Mouse (Mus musculus) right cerebral cortex, postnatal 36 days (tissue): ENCODE data around the gene Adamts15.

ENCODE experiments used
- DNase-seq, 2 experiments: peaks; one replicate each; pipeline ENCODE4 v3.0.0; 2022; ENCODE audit warnings: low spot score in 2 of 2, mixed read lengths in 1 of 2

Adamts15 gene

DNA sequence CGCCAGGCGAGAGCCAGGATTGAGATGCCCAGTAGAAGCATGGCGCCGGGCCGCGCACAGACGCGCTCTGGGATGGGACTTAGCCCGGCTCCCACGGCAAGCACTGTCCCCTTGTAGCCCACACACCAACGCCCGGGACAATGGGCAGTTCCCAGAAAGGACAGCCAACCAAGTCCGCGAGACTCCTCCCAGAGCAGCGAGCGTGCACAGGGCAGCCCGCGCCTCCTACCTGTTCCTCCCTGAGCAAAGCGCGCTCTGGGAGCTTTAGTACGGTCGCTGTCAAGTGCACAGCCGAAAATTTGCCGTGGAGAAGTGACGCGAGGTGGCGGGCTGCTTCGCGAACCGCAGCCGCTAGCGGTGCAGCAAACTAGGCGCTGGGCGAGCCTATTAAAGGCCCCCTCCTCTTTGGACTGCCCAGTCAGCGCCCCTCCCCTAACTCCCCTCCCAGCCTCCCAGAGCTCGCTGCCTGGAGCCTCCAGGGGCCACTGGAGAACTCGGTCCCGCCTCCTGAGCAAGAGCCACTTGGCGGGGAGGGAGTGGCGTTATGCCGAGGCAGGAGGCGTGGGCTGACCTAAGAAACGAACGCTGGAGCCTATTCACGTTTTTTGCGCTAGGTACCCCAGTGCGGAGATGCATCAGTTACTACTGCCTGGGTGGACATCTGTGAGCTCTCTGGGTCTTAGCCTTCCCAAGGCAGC, at the start of gene Adamts15:
Gene Adamts15, minus strand, starts transcription at position 256 of the 698 bp plus-strand sequence.
- no peak for DNase-seq

DNA sequence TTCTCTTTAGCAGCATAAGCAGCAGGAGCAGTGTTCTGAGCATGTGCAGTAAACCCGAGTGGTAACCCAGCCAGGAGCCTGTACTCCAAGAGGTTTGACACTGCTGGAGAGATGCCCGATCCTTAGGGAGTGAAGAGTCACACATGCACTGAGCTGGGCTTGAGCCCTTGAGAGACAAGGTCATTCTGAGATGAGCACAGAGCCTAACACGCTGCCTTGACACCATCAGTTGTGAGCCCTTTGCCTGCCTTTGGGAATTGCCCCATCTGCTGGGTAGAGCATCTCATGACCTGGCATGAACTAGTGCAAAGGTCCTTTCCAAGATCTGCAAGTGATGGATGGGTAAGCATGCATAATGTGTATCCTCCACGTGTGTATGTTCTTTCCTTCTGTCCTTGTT, 49.7 kb upstream of the Adamts15 start:
- DNase-seq, result no peak

DNA sequence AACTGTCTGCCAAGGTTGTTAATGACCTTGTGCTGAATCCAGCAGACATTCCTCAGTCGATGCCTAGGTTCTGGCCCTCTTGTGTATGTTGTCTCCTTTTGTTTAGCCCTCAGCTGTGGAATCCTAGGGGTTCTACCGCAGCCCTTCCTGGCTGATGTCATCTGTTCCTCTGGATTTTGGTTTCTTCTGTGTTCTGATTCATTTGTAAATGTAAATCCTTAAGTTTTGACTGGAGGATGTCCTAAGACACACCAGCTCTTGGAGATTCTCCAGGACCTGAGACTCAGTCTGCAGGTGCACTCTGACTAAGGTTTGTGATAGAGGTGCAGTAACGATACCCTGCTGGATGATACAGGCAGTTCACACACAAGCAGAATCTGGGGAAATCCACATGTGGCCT, 47.7 kb upstream of the Adamts15 start:
- DNase-seq, result no peak

DNA sequence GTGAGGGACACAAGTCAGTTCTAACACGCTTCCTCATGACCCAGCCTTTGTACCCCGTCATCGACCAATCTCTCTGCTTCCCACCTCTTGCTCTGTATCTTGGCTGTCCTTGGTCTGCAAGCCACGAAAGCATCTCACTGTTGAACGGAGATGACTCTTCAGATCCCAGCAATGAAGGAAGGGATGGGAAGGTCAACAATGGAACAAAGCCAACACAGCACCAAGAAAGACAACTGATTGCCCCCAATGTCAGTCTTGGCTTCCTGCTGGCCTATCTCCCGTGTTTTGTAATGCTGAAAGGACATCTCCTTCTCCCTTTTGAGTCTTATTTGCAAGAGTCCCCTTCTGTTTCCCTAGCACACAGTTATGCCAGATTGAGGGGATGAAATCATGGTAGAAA, 45.9 kb upstream of the Adamts15 start:
- no peak for DNase-seq

DNA sequence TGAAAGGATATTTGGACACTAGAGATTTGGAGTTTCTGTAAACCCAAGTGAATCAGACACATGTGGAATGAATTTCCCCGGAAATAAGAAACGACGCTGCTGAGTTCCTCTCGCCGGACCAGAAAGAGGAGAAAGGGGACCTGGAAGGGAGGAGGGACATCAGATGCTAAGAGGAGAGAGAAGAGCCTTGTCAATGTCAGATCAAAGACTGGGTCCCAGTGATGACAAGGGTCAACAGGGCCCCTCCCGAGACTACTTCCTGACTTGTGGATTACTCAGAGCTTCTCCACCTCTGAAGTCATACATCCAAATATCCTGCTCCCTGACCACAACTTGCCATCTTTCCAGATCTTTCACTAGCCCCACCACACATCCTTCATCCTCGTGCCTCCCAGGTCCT, 44.6 kb upstream of the Adamts15 start:
- no peak for DNase-seq

DNA sequence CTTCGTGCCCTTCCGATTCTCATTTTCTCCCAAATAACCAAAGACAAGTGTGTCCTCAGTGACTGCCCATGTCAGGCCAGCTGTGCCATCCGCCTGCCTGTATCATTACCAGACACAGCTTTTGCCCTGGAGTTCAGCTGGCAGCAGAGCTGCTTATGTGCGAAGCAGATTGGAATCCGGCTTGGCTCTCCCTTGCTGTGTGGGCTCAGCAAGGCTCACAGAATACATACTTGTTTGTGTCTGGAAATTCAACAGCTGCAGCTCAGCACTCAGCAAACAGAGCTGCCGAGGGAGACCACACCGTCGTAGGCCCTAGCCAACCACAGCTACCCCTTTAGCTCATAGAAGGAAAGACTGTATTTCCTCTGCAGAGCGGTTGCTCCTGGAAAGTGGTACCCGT, 42.4 kb upstream of the Adamts15 start:
- DNase-seq, result peak in 1 of 2 experiments; percentile 11

DNA sequence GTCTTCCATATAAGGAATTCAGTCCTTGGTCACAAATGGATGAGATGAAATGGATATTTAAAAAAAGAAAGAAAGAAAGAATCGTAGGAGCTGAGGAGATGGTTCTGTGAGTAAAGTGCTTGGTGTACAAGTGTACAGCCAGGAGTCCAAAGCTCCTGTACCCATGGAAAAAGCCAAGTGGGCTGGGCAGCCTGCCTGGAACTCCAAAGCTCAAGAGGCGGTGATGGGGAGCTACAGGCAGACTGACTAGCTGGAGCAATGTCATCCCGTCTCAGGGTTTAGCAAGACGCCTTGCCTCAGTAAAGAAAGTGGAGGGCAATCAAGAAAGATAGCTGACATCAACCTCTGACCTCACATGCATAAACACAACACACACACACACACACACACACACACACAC, 41.5 kb upstream of the Adamts15 start:
- no peak for DNase-seq

DNA sequence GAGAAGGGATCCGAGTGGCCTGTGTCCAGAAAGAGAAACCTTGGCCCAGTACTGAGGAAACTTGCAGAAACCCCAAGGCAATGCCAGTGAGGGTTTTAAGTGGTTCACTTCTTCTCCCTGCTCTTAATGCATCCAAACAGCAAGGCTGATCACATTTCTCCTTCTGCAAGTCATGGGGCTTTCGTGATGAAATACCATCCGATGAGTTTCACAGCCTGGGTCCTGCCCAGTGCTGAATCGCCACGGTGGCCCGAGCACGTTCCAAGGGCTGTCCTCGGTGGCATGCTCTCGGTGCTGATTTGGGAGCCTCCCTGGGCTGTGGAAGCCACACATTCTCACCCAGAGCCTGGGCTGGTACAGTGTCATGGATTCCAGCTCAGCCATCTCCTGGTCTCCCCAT, 33.0 kb upstream of the Adamts15 start:
- no peak for DNase-seq

DNA sequence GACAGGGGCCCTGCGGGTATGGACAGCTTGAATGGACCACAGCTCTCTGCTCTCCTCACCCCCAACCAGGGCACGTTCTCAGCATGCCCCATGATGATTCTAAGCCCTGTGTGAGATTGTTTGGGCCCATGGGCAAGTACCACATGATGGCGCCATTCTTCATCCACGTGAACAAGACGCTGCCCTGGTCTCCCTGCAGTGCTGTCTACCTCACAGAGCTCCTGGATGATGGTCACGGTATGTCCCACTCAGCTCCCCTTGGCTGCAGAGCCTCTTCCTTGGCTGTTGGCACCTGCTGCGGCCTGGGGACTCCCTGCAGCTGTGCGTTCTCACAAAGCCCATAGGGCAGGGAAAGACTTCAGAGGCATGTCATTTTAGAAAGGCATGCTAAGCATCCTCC, 31.0 kb upstream of the Adamts15 start:
- DNase-seq, result peak in 1 of 2 experiments; percentile 16

DNA sequence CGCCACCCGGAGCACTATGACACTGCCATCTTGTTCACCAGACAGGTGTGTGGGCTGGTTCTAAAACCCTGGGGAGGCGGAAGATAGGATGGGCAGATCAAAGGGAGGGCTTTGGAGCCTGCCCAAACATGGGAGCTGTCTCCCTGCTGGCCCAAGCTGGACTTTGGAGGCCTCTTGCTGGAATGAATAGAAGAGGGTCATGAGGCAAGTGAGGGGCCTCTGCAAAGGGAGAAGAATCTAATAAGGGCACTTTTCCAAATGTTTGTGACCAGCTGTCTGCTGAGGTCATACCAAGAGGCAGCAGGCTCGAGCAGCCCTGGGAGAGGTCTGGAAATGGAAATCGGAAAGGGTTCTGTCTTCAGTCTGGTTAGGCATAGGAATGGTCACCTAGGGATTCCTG, 29.2 kb upstream of the Adamts15 start:
- DNase-seq, result no peak

DNA sequence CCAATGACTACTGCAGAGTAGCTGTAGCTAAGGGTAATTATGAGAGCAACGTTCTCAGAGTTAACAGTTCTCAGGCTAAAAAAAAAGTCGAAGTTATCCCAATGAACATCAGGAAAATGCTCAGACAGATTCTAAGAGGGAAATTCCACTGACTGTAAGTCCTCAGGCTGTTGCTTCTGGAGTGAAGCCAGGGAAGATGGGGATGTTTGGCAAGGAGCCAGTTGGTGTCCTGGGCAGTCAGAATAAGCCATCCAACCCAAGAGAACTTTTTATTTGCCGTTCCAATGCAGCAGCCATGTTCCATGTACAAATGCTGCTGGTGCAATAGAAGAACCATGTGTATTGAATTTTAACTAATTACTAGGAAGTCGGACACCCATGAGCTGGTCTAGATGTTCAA, 28.3 kb upstream of the Adamts15 start:
- no peak for DNase-seq

DNA sequence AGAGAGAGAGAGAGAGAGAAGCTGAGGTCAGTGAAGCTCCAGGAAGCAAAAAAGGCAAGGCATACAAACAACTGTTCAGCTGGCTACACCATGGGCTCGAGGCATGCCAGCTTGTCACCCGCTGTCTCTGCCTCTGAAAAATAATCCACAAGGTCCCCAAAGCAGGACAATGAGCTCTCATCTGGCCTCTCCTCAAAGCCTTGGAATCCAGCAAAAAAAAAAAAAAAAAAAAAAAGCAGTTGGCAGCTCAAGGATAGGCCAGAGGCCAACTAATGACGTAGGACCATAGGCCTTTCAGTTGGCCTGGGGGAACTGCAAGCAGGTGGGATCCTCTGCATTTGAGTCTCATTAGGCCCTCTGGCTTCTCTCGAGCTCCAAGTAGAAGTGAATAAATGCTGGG, 27.7 kb upstream of the Adamts15 start:
- DNase-seq, result no peak

DNA sequence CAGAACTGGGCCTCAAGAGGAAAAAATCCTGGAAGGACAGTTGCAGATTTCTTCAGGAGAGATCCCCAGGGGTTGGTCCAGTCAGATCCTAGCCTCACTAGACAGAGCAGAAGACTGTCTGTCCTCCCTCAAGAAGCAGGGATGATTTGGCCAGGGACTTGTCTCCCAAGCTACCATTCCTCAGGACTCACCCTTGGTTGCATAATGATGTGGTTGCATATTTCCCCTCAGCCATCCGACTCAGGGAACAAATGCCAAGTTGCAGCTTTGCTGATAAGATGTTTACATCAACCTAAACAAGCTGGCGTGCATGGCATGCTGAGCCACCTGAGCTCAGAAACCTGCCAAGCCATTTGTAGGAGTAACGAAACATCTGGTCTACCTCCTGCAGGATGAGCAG, 27.2 kb upstream of the Adamts15 start:
- no peak for DNase-seq

DNA sequence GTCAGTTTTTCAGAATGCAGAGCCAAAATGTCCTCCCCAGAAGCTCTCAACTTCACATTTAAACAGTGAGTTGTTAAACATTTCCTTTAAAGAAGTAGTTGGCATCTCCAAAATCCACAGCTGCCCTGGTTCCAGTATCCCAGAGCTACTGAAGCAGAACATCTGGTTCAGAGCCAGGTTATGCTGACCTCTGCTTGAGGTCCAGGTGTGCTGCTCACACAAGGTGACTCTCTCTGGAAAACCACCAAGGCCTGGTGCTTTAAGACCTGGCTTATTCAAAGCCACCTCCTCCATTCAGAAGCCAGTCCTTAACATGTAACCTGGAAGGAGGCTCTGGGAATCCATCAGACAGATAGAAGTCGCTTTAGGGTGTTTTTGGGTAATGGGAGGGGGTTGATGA, 23.0 kb upstream of the Adamts15 start:
- DNase-seq, result no peak

DNA sequence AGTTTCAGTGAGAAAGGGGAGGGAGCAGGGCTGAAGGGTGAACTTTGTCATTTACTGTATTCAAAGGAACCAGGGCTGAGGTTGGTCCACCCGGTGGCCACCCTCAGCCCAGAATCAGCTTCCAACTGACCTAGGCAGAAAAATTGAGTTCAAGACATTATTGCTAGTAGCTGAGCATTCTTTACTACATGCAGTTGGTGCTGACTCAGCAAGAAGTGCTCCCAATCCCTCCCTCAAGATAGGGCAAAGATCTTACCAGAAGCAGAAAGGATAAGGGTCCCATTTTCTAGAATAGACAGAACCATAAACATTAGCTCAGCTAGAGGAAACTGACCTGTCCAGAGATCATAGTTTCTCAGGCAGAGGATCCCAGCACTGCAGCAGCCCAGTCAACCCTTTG, 22.0 kb upstream of the Adamts15 start:
- no peak for DNase-seq

DNA sequence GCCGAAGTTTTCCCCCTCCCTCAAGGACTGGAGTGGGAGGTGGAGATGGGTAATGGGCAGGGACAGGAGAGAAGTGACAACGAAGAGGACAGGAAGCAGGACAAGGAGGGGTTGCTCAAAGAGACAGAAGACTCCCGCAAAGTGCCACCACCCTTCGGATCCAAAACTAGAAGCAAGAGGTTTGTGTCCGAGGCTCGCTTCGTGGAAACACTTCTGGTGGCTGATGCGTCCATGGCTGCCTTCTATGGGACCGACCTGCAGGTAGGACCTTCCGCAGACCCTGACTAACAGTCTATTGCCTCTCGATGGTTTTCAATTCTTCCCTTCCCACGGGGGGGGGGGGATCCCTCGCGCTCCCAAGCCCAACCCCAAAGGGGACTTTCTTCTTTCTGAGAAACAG, 21.1 kb upstream of the Adamts15 start:
- no peak for DNase-seq

DNA sequence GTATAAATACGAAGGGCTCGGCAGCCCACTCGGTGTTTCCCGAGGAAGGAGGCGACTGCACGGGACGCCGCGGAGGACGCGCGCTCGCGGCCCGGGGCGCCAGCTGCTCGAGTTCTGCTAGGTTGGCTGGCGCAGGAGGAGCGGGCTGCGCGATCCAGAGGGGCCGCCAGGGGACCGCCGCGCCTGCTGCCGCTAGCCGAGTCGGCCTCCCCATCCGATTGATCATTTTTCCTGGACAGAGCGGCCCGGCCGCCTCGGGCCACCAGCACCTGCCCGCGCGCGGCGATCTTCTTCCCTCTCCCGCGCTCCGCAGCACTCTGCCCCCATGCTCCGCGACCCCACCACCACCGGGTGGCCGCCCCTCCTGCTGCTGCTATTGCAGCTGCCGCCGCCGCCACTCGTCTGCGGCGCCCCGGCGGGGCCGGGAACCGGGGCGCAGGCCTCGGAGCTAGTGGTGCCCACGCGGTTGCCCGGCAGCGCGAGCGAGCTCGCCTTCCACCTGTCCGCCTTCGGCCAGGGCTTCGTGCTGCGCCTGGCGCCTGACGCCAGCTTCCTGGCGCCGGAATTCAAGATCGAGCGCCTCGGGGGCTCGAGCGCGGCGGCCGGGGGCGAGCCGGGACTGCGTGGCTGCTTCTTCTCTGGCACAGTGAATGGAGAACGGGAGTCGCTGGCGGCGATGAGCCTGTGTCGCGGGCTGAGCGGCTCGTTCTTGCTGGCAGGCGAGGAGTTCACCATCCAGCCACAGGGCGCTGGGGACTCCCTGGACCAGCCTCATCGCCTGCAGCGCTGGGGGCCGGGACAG, 20.5 kb upstream of the Adamts15 start, which contains the start of gene Adamts8:
Gene Adamts8, plus strand, starts transcription at position 51 of the 802 bp plus-strand sequence.
- peak in 1 of 2 experiments; percentile 24 for DNase-seq

DNA sequence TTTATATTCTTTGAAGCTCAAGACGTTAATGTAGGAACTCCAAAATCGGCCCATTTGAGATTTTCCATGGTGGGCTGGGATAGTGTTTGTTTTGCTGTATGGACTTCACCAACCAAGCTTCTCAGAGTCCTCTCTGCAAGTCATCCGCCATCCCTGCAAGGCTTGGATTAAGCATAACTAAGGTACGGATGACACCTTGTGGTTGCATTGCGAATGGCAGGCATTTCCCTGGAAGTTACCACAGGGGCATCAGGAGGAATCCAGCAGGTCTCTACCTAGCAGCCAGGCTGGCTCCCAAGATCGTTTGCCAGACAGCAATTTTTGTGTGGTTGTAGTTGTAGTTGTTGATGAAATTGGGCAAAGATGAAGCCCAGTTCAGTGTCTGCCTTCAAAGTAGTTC, 18.1 kb upstream of the Adamts15 start:
- DNase-seq, result peak; percentile 76 to 77

DNA sequence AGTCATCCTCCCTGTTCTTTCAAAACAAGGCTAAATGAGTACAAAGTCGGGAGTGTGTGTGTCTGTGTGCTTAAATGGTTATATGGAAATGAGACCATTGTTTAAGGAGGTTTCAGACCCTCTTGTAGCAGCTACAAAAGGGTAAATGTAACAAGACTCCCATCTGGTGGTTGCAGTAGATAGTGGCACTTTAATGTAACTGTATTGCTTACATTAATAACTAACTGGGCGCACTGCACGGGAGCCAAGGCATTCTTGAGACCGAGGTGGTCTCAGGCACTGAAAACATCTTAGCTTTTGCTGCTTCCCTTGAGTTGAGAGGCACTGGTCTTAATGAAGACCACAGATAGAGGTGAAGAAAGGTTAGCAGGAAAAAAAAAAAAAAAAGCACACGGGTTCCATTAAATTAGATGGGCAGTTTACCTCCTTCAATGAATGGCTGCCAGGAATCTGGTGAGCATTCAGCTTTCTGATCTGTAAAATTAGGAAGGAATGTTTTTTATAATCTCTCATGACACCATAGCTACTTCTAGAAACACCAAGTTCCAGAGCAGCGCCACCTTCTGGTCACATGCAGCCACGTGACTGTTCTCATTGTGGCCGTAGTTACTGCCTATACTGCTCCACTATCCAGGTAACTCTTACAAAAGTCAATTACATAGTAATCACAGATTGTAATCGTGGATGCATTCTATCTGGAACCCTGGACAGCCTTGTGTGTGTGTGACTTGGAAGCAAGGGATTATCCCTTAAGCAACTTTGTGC, 14.6 kb upstream of the Adamts15 start:
- DNase-seq, result peak; percentile 37 to 48

DNA sequence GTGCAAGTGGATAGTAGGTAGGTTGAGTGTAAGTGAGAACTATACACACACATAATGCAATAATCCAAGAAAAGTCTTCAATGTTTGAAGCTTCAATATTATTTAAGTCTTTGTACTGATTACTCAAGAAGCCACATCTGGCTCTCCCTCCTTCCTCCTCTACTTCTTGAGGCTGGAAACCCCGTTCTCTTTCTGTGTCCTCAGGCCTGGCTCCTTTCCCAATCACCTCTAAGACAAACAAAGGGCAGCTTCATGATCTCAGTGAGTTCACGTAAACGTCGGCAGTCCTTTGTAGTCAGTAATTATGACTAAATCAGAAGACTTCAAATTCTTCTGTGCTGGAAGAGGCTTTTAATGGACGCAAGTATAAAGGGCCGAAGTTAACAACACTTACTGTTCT, 12.6 kb upstream of the Adamts15 start:
- DNase-seq, result no peak

DNA sequence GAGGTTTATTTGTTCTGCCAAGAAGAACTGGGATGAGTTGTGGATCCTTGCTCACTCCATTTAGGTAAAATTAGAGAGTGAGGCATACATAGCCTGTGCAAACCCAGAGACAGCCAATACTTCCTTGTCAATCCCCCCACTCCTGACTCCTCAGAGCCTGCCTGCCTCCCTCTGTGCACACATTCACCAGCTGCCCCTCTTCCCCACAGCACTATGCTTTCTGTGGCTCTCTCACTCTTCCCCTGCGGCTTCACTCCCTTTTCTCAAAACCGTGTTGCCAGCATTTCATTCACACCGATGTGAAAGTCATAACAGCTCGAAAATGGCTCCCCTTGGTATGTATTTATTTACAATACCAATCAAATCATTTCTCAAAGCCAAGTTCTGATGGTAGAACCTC, 10.1 kb upstream of the Adamts15 start:
- DNase-seq, result no peak

DNA sequence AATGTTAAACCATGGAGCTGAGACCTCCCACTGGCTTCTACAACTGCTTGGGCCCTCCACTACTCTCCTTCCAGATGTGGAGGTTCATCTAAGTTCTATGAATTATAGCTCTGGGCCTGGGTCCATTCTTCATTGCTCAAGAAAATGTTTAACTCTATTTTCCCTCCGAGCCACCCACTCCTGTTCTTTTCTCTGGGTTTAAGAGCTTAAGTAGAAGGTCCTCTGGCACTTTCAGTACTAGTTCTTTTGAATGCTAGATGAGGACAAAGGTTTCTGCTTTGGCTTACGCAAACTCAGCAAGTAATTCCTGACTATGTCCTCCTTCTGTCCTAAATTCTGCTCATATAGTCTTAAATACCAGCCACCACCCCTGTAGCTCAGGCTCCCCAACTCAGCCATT, 6.5 kb upstream of the Adamts15 start:
- no peak for DNase-seq
